Mouse (Mus musculus) brain, adult 10 weeks (tissue): ENCODE data around the gene Serpina3g. TPM values are rescaled to one million over a fixed set of nuclear protein-coding genes. Genes with fewer than 3 reads are reported as not detected.

Source experiments
- polyA plus RNA-seq: library from polyadenylated mRNA; stranded (reverse); fragments of 350-450 nt; fragmentation: Illumina TruSeq; extraction: RNeasy Lipid Tissue Mini Kit (QIAGEN cat#74804); gene quantifications from one replicate; pipeline ENCODE4 v1.2.3, GENCODE M21; 2015; ENCODE audit warnings: low read depth, low replicate concordance

Gene Serpina3g
- 2.3 TPM for polyA plus RNA-seq

DNA sequence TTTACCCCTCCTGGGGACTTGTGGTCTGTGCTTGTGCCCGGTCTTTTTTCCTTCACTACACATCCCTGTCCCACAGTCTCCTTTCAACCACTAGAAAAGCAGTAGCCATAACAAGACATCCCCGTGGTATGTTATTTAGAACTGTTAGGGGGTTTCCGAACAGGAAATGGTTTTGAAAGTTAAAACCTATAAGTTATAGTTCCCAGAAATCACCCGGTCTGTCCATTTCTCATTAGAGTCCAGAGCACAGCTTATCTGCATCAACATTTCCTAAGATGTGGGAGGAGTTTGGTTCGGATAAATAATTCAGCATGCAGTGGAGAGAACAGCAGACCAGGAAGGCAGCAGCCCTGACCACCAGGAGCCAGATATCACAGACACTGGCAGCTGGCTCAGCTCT lies at the start of gene Serpina3g:
Gene Serpina3g (plus strand): TSS at position 331 of the 400 bp plus-strand sequence.

DNA sequence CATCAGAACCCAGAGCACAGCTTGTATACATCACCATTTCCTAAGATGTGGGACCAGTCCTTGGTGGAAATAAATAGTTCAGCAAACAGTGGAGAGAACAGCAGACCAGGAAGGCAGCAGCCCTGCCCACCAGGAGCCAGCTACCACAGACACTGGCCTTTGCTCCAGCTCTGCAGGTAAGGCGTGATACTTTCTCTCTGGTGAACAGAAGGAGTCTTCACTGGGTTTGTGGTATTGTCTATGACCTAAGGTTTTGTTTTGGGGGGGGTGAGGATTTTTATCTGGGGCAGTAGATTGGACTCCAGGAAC lies 21.6 kb upstream of the Serpina3g start, which contains the start of gene Serpina3f:
Gene Serpina3f (plus strand): TSS at position 100 of the 309 bp plus-strand sequence.

DNA sequence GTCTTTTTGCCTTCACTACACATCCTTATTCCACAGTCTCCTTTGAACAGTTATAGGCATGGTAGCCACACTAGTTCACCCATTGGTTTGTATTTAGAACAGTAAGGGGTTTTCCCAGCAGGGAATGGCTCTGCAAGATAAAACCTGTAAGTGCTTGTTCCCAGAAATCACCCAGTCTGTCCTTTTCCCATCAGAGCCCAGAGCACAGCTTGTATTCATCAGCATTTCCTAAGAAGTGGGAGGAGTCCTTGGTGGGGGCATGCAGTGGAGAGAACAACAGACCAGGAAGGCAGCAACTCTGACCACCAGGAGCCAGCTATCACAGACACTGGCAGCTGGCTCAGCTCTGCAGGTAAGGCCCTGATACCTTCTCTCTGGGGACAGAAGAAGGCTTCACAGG lies 26.8 kb downstream of the Serpina3g start, which contains the start of gene Serpina3i:
Gene Serpina3i (plus strand): TSS at position 260 of the 400 bp plus-strand sequence.

Other genes starting within 250 kb of the Serpina3g start
- gene Serpina11, start 246.3 kb upstream of the Serpina3g start, polyA plus RNA-seq = not detected
- gene Serpina9, start 222.5 kb upstream of the Serpina3g start, polyA plus RNA-seq = 8.3 TPM
- gene Serpina12, start 191.8 kb upstream of the Serpina3g start, polyA plus RNA-seq = not detected
- gene Serpina5, start 135.1 kb upstream of the Serpina3g start, polyA plus RNA-seq = not detected
- gene Serpina3a, start 123.5 kb upstream of the Serpina3g start, polyA plus RNA-seq = not detected
- not detected for gene Serpina3b, start 108.2 kb upstream of the Serpina3g start, polyA plus RNA-seq
- gene Serpina3c, start 82.4 kb upstream of the Serpina3g start, polyA plus RNA-seq = 0.19 TPM
- gene Serpina3f, start 21.7 kb upstream of the Serpina3g start, polyA plus RNA-seq = not detected
- not detected for gene Serpina3i, start 26.9 kb downstream of the Serpina3g start, polyA plus RNA-seq
- not detected for gene Serpina3j, start 78.3 kb downstream of the Serpina3g start, polyA plus RNA-seq
- gene Serpina3k, start 102.2 kb downstream of the Serpina3g start, polyA plus RNA-seq = 1.00 TPM
- not detected for gene Serpina3m, start 102.2 kb downstream of the Serpina3g start, polyA plus RNA-seq
- gene Serpina3n, start 170.5 kb downstream of the Serpina3g start, polyA plus RNA-seq = 16.8 TPM
- gene Gsc, start 237.1 kb downstream of the Serpina3g start, polyA plus RNA-seq = not detected